Mouse (Mus musculus) limb, embryonic 13.5 days (tissue): ENCODE measurements around the gene Pagr1b. TPM values are rescaled to one million over a fixed set of nuclear protein-coding genes. Genes with fewer than 3 reads are reported as not detected.

Experiments used
- ATAC-seq: fragments of 200-750 bp; cut with Nextera tagmentation; 2 replicates; pipeline ENCODE4 v1.8.0; 2017; ENCODE audit warnings: low read depth, moderate number of reproducible peaks, moderate TSS enrichment; ENCODE audit not compliant: low FRiP score
- H3K27ac ChIP-seq: fragments of 300-500 bp; sonication (generic); 2 replicates; pipeline ENCODE4 v1.5.1; 2015; ENCODE audit warnings: inconsistent platforms, mild to moderate bottlenecking, moderate library complexity
- H3K27me3 ChIP-seq: fragments of 300-500 bp; sonication (generic); 2 replicates; pipeline ENCODE4 v1.6.1; 2015; ENCODE audit warnings: mild to moderate bottlenecking, inconsistent platforms
- H3K36me3 ChIP-seq: fragments of 300-500 bp; sonication (generic); 2 replicates; pipeline ENCODE4 v1.6.1; 2015; ENCODE audit warnings: inconsistent platforms, mild to moderate bottlenecking, moderate library complexity
- H3K4me1 ChIP-seq: fragments of 300-500 bp; sonication (generic); 2 replicates; pipeline ENCODE4 v1.6.1; 2015; ENCODE audit warnings: inconsistent platforms
- H3K4me2 ChIP-seq: fragments of 300-500 bp; sonication (generic); replicated peaks from 2 replicates; pipeline ENCODE4 v1.6.1; 2015; ENCODE audit warnings: inconsistent platforms, mild to moderate bottlenecking, moderate library complexity
- H3K4me3 ChIP-seq: fragments of 300-500 bp; sonication (generic); 2 replicates; pipeline ENCODE4 v1.5.1; 2015; ENCODE audit warnings: moderate library complexity, mild to moderate bottlenecking, inconsistent platforms
- H3K9ac ChIP-seq: fragments of 300-500 bp; sonication (generic); 2 replicates; pipeline ENCODE4 v1.6.1; 2015; ENCODE audit warnings: mild to moderate bottlenecking, inconsistent platforms
- H3K9me3 ChIP-seq: fragments of 300-500 bp; sonication (generic); 2 replicates; pipeline ENCODE4 v1.6.1; 2016; ENCODE audit warnings: inconsistent platforms
- WGBS: fragments of 180-500 bp; shearing (Covaris S2); methylation state at CpG from one replicate; pipeline ENCODE4 v1.1.7; 2015; 5-methylcytosine and 5-hydroxymethylcytosine counted together
- polyA plus RNA-seq: library from polyadenylated mRNA; unstranded; fragments of >200 nt; fragmentation: Nextera tagmentation; extraction: Ambion mirVana; gene quantifications from 2 replicates; pipeline ENCODE4 v1.2.1, GENCODE M21; 2015

Gene Pagr1b
- polyA plus RNA-seq, 1 experiment from 2014 or later, result 0.31 TPM

GRCm38 (mm10) chr7:126983113-126983512 is 33.2 kb downstream of the Pagr1b start:
- Histone ChIP-seq H3K27ac (no peak overlapping the region), H3K4me2 (no peak overlapping the region), H3K27me3 (no peaks in the 10 kb centered on the region), H3K4me1 (0 out of 2 replicates have a peak, but pooled peaks cover 4% of the 10 kb centered on the region), H3K9ac (no peak overlapping the region), H3K36me3 (peaks cover 39% of the 10 kb centered on the region), H3K4me3 (no peak overlapping the region), H3K9me3 (no peaks in the 10 kb centered on the region)
- WGBS, result 79% methylated on average over 7 of the region's 7 CpGs
- no peak for ATAC-seq

- WGBS, result 88% methylated on average over 4 of the region's 4 CpGs
- ATAC-seq, result no peak
- Histone ChIP-seq H3K4me2 (no peak overlapping the region), H3K4me1 (peaks cover 12% of the 10 kb centered on the region), H3K36me3 (peaks cover 41% of the 10 kb centered on the region), H3K9ac (no peak overlapping the region), H3K27me3 (no peaks in the 10 kb centered on the region), H3K9me3 (no peaks in the 10 kb centered on the region), H3K4me3 (no peak overlapping the region), H3K27ac (no peak overlapping the region)
These were observed 34.2 kb downstream of the Pagr1b start for GRCm38 (mm10) chr7:126982054-126982453.

GRCm38 (mm10) chr7:126981601-126982000 is 34.7 kb downstream of the Pagr1b start:
- Histone ChIP-seq H3K36me3 (peaks cover 41% of the 10 kb centered on the region), H3K27ac (no peak overlapping the region), H3K27me3 (no peaks in the 10 kb centered on the region), H3K4me3 (no peak overlapping the region), H3K4me1 (peaks cover 15% of the 10 kb centered on the region), H3K4me2 (no peak overlapping the region), H3K9ac (no peak overlapping the region), H3K9me3 (no peaks in the 10 kb centered on the region)
- 94% methylated on average over 2 of the region's 2 CpGs for WGBS
- ATAC-seq, result no peak

GRCm38 (mm10) chr7:126978841-126979240 is 37.4 kb downstream of the Pagr1b start:
- H3K4me1 ChIP-seq, result peaks cover 15% of the 10 kb centered on the region
- H3K27me3 ChIP-seq, result no peaks in the 10 kb centered on the region
- H3K9ac ChIP-seq, result no peak overlapping the region
- no peaks in the 10 kb centered on the region for H3K9me3 ChIP-seq
- no peak overlapping the region for H3K27ac ChIP-seq
- H3K4me3 ChIP-seq, result no peak overlapping the region
- H3K36me3 ChIP-seq, result peaks cover 41% of the 10 kb centered on the region
- ATAC-seq, result no peak
- H3K4me2 ChIP-seq, result no peak overlapping the region
- 95% methylated on average over 6 of the region's 6 CpGs for WGBS

GRCm38 (mm10) chr7:126976878-126977459 is 39.3 kb downstream of the Pagr1b start:
- ATAC-seq, result no peak
- Histone ChIP-seq H3K4me2 (peak overlapping the region; percentile 77), H3K9ac (peak overlapping the region; percentile 99), H3K4me1 (peaks cover 15% of the 10 kb centered on the region), H3K4me3 (peak overlapping the region; percentile 98), H3K9me3 (no peaks in the 10 kb centered on the region), H3K27ac (peak overlapping the region; percentile 84; the same call in 1 of the 2 replicates), H3K27me3 (no peaks in the 10 kb centered on the region), H3K36me3 (peaks cover 38% of the 10 kb centered on the region)
- WGBS, result 29% methylated on average over 14 of the region's 14 CpGs

- peak within 1 kb of the TSS; percentile 98 for H3K4me3 ChIP-seq
- no peaks in the 10 kb centered on the region for H3K9me3 ChIP-seq
- no peaks in the 10 kb centered on the region for H3K27me3 ChIP-seq
- H3K4me1 ChIP-seq, result peaks cover 15% of the 10 kb centered on the region
- peak within 1 kb of the TSS; percentile 84 for H3K27ac ChIP-seq
- peak within 1 kb of the TSS; percentile 77 for H3K4me2 ChIP-seq
- peak; percentile 97 for ATAC-seq
- under 1% methylated on average over 55 of the region's 55 CpGs for WGBS
- peaks cover 32% of the 10 kb centered on the region for H3K36me3 ChIP-seq
- H3K9ac ChIP-seq, result peak within 1 kb of the TSS; percentile 99
These were observed 40.1 kb downstream of the Pagr1b start, which contains the start of gene Cdiptos for GRCm38 (mm10) chr7:126975950-126976866. Cdiptos (minus strand) TSS chr7:126976098.

GRCm38 (mm10) chr7:126975893-126975949 is 40.6 kb downstream of the Pagr1b start, which contains the start of gene Cdipt:
Cdipt (plus strand) TSS chr7:126975914.
- Histone ChIP-seq H3K36me3 (peaks cover 27% of the 10 kb centered on the region), H3K27me3 (no peaks in the 10 kb centered on the region), H3K4me3 (peak within 1 kb of the TSS; percentile 98), H3K9ac (peak within 1 kb of the TSS; percentile 99), H3K9me3 (no peaks in the 10 kb centered on the region), H3K27ac (peak within 1 kb of the TSS; percentile 84), H3K4me2 (peak within 1 kb of the TSS; percentile 77), H3K4me1 (peaks cover 15% of the 10 kb centered on the region)
- no peak for ATAC-seq
- 0% methylated on average over 1 of the region's 1 CpGs for WGBS

- Histone ChIP-seq H3K27me3 (no peaks in the 10 kb centered on the region), H3K27ac (no peak overlapping the region), H3K4me1 (peaks cover 15% of the 10 kb centered on the region), H3K36me3 (peaks cover 26% of the 10 kb centered on the region), H3K9ac (peak overlapping the region; percentile 43), H3K9me3 (no peaks in the 10 kb centered on the region), H3K4me2 (peak overlapping the region; percentile 77), H3K4me3 (peak overlapping the region; percentile 98)
- 9% methylated on average over 8 of the region's 8 CpGs for whole genome bisulfite sequencing
- no peak for ATAC-seq
These were observed 40.8 kb downstream of the Pagr1b start for GRCm38 (mm10) chr7:126975493-126975892.

- WGBS, result 59% methylated on average over 5 of the region's 6 CpGs
- peaks cover 22% of the 10 kb centered on the region for H3K27me3 ChIP-seq
- H3K36me3 ChIP-seq, result no peaks in the 10 kb centered on the region
- H3K4me3 ChIP-seq, result no peak overlapping the region
- no peak overlapping the region for H3K27ac ChIP-seq
- H3K4me2 ChIP-seq, result no peak overlapping the region
- H3K9ac ChIP-seq, result 0 out of 2 replicates have a peak overlapping the region, but pooled peaks have one; percentile 19
- no peaks in the 10 kb centered on the region for H3K9me3 ChIP-seq
- peaks cover 7% of the 10 kb centered on the region; the same call in 1 of the 2 replicates for H3K4me1 ChIP-seq
- no peak for ATAC-seq
These were observed 48.9 kb downstream of the Pagr1b start for GRCm38 (mm10) chr7:126967361-126967760.

GRCm38 (mm10) chr7:126965568-126965967 is 50.7 kb downstream of the Pagr1b start:
- no peaks in the 10 kb centered on the region for H3K36me3 ChIP-seq
- ATAC-seq, result no peak
- H3K9me3 ChIP-seq, result no peaks in the 10 kb centered on the region
- WGBS, result 65% methylated on average over 3 of the region's 3 CpGs
- peaks cover 32% of the 10 kb centered on the region for H3K27me3 ChIP-seq
- H3K9ac ChIP-seq, result no peak overlapping the region
- peaks cover 7% of the 10 kb centered on the region; the same call in 1 of the 2 replicates for H3K4me1 ChIP-seq
- no peak overlapping the region for H3K27ac ChIP-seq
- no peak overlapping the region for H3K4me3 ChIP-seq
- H3K4me2 ChIP-seq, result no peak overlapping the region

GRCm38 (mm10) chr7:126963548-126964286 is 52.6 kb downstream of the Pagr1b start:
- Histone ChIP-seq H3K36me3 (no peaks in the 10 kb centered on the region), H3K4me1 (peaks cover 7% of the 10 kb centered on the region; the same call in 1 of the 2 replicates), H3K9me3 (no peaks in the 10 kb centered on the region), H3K4me3 (peak overlapping the region; percentile 10; the same call in 1 of the 2 replicates), H3K27ac (no peak overlapping the region), H3K4me2 (peak overlapping the region; percentile 37), H3K27me3 (peaks cover 32% of the 10 kb centered on the region), H3K9ac (peak overlapping the region; percentile 48; the same call in 1 of the 2 replicates)
- ATAC-seq, result no peak
- WGBS, result 24% methylated on average over 19 of the region's 19 CpGs

GRCm38 (mm10) chr7:126961965-126962364 is 54.3 kb downstream of the Pagr1b start:
- Histone ChIP-seq H3K9ac (no peak overlapping the region), H3K4me1 (peaks cover 7% of the 10 kb centered on the region; the same call in 1 of the 2 replicates), H3K4me2 (no peak overlapping the region), H3K27me3 (peaks cover 32% of the 10 kb centered on the region), H3K36me3 (no peaks in the 10 kb centered on the region), H3K9me3 (no peaks in the 10 kb centered on the region), H3K27ac (no peak overlapping the region), H3K4me3 (no peak overlapping the region)
- no peak for ATAC-seq
- WGBS, result 88% methylated on average over 4 of the region's 4 CpGs
